Mouse (Mus musculus) E14TG2a.4 (cell line): ENCODE data around the gene Homez.

Experiments used
- H3K27me3 ChIP-seq: 2 replicates; pipeline ENCODE4 v1.6.1; 2014; ENCODE audit warnings: low read length, control low read depth; ENCODE audit not compliant: insufficient read depth
- H3K36me3 ChIP-seq: 2 replicates; pipeline ENCODE4 v1.6.1; 2014; ENCODE audit warnings: low read length, control low read depth; ENCODE audit not compliant: insufficient read depth
- H3K4me1 ChIP-seq: replicated peaks from 2 replicates; pipeline ENCODE4 v1.6.1; 2014; ENCODE audit warnings: low read depth, low read length, control low read depth
- H3K4me3 ChIP-seq: replicated peaks from 2 replicates; pipeline ENCODE4 v1.5.1; 2014; ENCODE audit warnings: mild to moderate bottlenecking, low read length
- H3K9me3 ChIP-seq: 2 replicates; pipeline ENCODE4 v1.6.1; 2014; ENCODE audit warnings: low read length, control low read depth
- CTCF ChIP-seq: conservative IDR thresholded peaks from 2 replicates; pipeline ENCODE4 v1.5.1; 2014; ENCODE audit warnings: low read length
- NANOG ChIP-seq: IDR thresholded peaks from 2 replicates; pipeline ENCODE4 v1.6.1; 2014; ENCODE audit warnings: borderline replicate concordance, low read length, mixed read lengths
- POU5F1 ChIP-seq: IDR thresholded peaks from 2 replicates; pipeline ENCODE4 v1.6.1; 2014; ENCODE audit warnings: low read length, borderline replicate concordance

The Homez gene

DNA sequence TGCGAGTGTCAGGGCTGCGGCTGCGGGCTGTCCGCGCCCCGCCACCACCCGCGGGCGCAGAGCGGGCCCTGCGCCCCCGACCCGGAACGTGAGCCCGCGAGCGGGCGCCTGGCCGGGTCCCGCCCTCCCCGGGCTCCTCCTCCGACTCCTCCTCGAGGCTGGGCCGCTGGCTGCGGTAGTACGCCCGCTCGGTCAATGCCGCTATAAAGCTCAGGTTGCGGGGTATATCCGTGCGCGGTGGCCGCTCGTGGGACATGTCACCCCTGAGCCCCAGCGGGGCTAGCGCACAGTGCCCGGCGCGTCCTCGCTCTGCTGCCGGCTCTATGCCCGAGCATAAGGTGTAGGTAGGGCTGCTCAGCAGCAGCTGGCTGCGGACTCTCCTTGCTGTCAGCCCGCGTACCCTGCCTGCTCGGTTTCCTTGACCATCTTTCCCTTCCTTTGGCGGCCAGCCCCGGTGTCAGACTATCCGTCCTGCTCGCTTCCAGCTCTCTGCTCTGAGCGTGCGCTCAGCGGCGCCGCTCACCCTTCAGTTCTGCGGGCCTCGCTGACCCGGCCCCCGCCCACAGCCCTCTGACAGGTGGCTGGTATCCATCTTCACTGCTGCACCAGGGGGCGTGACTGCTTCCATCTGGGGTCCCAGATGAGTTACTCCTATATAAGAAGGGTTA, 6.4 kb upstream of the Homez start, which contains the start of gene Ppp1r3e:
TSS of gene Ppp1r3e (minus strand) at position 503 of the 668 bp plus-strand sequence.
- H3K27me3 ChIP-seq: peaks cover 50% of the 10 kb centered on the region

DNA sequence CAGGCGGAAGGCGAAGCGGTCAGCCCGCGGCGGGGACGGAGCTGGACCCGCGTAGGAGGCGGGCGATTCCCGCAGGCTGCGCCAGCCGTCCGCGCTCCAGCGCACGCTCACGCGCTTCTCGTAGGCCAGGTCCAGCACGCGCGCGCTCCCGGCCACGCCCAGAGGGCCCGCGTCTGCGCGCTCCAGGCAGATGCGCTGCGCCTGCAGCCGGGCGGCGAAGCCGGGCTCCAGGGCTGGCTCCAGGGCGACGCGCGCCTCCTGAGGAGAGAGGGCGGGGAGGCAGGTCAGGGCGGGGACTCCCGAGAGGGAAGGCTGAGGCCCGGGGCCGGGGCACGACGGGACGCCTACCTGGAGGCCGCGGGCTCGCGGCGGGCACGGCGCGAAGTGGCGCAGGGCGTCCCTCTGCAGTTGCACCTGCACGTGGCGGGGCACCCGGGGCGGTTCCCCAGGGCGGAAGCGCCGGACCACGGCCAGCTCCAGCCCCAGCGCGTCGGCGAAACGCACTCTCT, 5.8 kb upstream of the Homez start:
- H3K36me3 ChIP-seq: no peaks in the 10 kb centered on the region
- TF ChIP-seq CTCF: no peak
- TF ChIP-seq NANOG: no peak
- no peak for TF ChIP-seq POU5F1

More for the DNA sequence above, 6.4 kb upstream of the Homez start, which contains the start of gene Ppp1r3e:
- no peaks in the 10 kb centered on the region for H3K36me3 ChIP-seq
- peak within 1 kb of the TSS; percentile 90 for H3K4me3 ChIP-seq
- no peaks in the 10 kb centered on the region for H3K9me3 ChIP-seq
- TF ChIP-seq POU5F1 (no peak), CTCF (no peak), NANOG (no peak)
- peaks cover 26% of the 10 kb centered on the region for H3K4me1 ChIP-seq

DNA sequence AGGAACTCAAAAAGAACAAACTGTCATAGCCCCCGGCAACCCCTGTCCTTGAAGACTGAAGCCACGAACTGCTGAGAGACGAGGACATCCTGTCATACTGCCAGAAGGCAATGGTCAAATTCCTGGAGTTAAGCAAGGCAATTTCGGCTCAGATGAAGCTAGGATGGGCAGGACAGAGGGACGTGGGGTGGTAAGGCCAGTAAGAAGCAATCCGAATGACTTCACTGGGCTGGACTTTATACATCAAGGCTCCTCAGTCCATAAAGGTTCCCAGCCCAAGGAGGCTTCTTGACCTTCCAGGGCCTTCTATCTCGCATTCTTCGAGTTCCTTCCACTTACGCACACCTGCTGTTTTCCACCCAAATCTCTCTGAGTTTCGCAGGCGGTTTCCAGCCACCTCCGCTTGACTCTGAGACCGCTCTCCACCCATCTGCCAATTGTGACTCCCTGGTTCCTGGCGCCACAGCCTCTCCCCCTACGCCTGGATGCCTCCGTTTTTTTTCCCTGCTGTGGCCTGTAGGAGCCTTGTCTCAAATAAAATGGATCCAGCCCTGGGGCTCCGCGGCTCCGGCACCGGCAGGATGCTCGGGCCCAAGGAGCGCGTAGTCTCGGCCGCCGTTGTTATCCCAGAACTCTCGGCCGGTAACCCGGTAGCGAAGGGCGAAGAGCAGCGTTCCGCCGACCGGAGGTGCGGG, 5.2 kb upstream of the Homez start:
- H3K27me3 ChIP-seq: peaks cover 52% of the 10 kb centered on the region
- peaks cover 15% of the 10 kb centered on the region for H3K4me1 ChIP-seq
- H3K36me3 ChIP-seq: no peaks in the 10 kb centered on the region
- peak overlapping the region; percentile 90 for H3K4me3 ChIP-seq
- TF ChIP-seq NANOG (no peak), POU5F1 (no peak), CTCF (no peak)
- H3K9me3 ChIP-seq: no peaks in the 10 kb centered on the region

More for the DNA sequence above, 5.8 kb upstream of the Homez start:
- peak overlapping the region; percentile 90 for H3K4me3 ChIP-seq
- peaks cover 52% of the 10 kb centered on the region for H3K27me3 ChIP-seq
- H3K4me1 ChIP-seq: peaks cover 21% of the 10 kb centered on the region
- no peaks in the 10 kb centered on the region for H3K9me3 ChIP-seq

DNA sequence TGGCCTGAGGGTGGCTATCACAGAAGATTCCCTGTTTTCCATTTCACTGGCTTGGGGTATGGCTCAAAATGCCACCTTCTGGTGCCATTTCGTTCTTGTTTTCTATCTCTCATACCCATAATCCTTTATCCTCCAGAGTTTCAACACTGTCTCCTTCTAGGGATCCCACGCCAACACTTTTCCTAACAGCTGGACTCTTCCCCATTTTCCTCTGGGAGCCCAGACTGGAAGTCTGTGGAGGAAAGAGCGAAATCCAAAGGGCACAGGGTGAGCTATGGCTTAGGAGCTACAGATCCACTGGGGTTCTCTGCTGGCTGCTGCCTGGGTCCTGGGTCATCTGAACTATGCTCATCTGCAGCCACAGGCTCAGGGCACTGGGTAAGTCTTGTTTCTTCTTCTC, 3.4 kb upstream of the Homez start:
- H3K27me3 ChIP-seq: peaks cover 52% of the 10 kb centered on the region
- peaks cover 12% of the 10 kb centered on the region for H3K4me1 ChIP-seq
- TF ChIP-seq CTCF (no peak), POU5F1 (no peak), NANOG (no peak)
- no peak overlapping the region for H3K4me3 ChIP-seq
- no peaks in the 10 kb centered on the region for H3K9me3 ChIP-seq
- H3K36me3 ChIP-seq: no peaks in the 10 kb centered on the region

DNA sequence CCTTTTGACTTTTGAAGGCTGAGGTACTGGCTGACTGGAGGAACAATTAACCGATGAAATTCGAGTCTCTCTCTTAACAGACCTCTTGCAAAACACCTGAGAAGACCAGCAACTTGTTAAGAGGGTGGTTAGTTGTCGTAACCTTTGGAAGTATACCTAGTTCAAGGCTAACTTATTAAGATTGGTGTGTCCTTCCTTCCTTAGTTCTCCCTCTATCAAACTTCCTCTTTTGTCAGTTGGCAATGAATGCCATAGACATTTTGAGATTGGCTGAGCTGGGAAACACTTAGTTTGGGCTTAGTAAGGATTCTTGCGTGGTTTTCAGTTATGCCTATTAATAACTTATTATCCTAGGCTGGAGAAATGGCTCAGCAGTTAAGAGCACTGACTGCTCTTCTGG, 2.7 kb downstream of the Homez start:
- Histone ChIP-seq H3K36me3 (no peaks in the 10 kb centered on the region), H3K4me1 (peaks cover 19% of the 10 kb centered on the region), H3K9me3 (no peaks in the 10 kb centered on the region), H3K27me3 (peaks cover 5% of the 10 kb centered on the region; the same call in 1 of the 2 replicates), H3K4me3 (no peak overlapping the region)
- no peak for TF ChIP-seq NANOG

DNA sequence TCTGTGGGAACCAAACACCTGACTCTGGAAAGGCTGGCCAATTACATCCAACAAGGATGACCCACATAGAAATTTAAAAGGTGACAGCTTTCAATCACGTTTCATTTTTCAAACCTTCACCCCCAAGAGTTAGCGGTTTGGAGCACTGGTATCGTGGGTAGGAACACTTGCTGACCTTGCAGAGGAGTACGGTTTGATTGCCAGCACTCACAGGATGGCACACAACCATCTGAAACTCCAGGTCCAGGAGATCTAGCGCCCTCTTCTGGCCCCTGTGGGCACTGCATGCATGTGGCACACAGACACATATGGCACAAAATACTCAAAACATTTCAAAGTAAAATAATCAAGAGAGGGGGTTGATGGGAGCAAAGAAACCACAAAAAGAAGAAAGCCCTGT, 3.8 kb downstream of the Homez start:
- Histone ChIP-seq H3K9me3 (no peaks in the 10 kb centered on the region), H3K4me1 (peaks cover 20% of the 10 kb centered on the region), H3K36me3 (no peaks in the 10 kb centered on the region), H3K4me3 (no peak overlapping the region), H3K27me3 (no peaks in the 10 kb centered on the region)
- TF ChIP-seq CTCF (peak; percentile 98), POU5F1 (no peak), NANOG (no peak)

DNA sequence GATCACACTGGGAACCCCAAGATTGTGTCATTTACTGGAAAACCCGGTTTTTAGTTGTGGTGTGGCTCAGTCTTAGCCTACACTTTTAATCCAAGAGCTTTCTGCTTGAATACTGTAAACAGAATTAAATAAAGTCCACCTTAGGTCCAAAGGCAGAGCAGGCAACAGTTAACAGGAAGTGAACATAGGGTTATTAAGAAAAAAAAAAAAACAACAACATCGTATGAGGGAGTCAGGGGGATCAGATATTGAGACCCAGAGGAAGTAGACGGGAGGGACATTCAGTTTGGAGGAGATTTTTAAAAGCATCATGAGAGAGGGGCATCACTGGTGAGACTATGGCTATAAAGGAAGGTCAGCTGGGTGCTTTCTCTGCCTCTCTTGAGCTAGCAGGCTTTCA, 4.5 kb downstream of the Homez start:
- peaks cover 20% of the 10 kb centered on the region for H3K4me1 ChIP-seq
- no peak overlapping the region for H3K4me3 ChIP-seq
- TF ChIP-seq NANOG (no peak), POU5F1 (no peak), CTCF (no peak)
- H3K9me3 ChIP-seq: no peaks in the 10 kb centered on the region
- H3K27me3 ChIP-seq: no peaks in the 10 kb centered on the region
- H3K36me3 ChIP-seq: no peaks in the 10 kb centered on the region

DNA sequence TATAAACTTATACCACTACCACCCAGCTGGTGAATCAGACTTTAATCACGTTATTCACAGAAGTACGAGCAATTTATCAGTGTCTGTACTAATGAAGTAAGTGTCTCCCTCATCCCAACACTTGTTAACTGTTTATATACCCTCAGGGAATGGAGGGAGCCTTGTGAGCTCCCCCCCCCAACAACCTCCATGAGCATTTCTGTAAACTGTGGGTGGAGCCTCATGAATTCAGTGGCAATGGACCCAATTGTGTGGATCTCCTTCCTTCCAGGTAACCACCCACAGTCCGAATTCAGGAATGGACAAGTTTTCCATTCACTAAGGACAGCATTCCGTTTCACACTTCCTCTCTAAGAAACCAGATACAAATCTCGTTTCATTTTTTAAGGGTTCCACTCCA, 5.1 kb downstream of the Homez start:
- no peak overlapping the region for H3K4me3 ChIP-seq
- no peaks in the 10 kb centered on the region for H3K27me3 ChIP-seq
- H3K36me3 ChIP-seq: no peaks in the 10 kb centered on the region
- no peak for TF ChIP-seq POU5F1
- no peak for TF ChIP-seq CTCF
- TF ChIP-seq NANOG: no peak
- H3K4me1 ChIP-seq: peaks cover 20% of the 10 kb centered on the region
- no peaks in the 10 kb centered on the region for H3K9me3 ChIP-seq
